Mouse (Mus musculus) megakaryocyte-erythroid progenitor cell, adult 5 weeks (primary cell): Measurements from ENCODE around the gene Efhc1. TPM values are rescaled to one million over a fixed set of nuclear protein-coding genes. Genes with fewer than 3 reads are reported as not detected.

Experiments used
- polyA plus RNA-seq: library from polyadenylated mRNA; stranded (reverse); fragments of >175 nt; gene quantifications from 2 replicates; pipeline ENCODE4 v1.2.3, GENCODE M21; 2012

The Efhc1 gene
- 0.18 and 0.43 TPM in 2 replicates for polyA plus RNA-seq

GRCm38 (mm10) chr1:20951300-20951763 is at the start of gene Efhc1:
Gene Efhc1, plus strand, starts transcription at chr1:20951626.

Other genes with a start within 250 kb of the Efhc1 start
- not detected in 2 replicates for gene Il17a, start 220.7 kb upstream of the Efhc1 start, polyA plus RNA-seq
- gene Il17f, start 161.0 kb upstream of the Efhc1 start, polyA plus RNA-seq, result 0.13 and 0.22 TPM in 2 replicates
- gene Mcm3, start 131.3 kb upstream of the Efhc1 start, polyA plus RNA-seq, result 226 and 289 TPM in 2 replicates
- 1.7 and 1.8 TPM in 2 replicates for gene Paqr8, start 61.0 kb upstream of the Efhc1 start, polyA plus RNA-seq
- gene Tram2, start 127.6 kb downstream of the Efhc1 start, polyA plus RNA-seq, result 1.4 and 1.6 TPM in 2 replicates